Mouse (Mus musculus): ENCODE data around the gene Snx18.

DNA sequence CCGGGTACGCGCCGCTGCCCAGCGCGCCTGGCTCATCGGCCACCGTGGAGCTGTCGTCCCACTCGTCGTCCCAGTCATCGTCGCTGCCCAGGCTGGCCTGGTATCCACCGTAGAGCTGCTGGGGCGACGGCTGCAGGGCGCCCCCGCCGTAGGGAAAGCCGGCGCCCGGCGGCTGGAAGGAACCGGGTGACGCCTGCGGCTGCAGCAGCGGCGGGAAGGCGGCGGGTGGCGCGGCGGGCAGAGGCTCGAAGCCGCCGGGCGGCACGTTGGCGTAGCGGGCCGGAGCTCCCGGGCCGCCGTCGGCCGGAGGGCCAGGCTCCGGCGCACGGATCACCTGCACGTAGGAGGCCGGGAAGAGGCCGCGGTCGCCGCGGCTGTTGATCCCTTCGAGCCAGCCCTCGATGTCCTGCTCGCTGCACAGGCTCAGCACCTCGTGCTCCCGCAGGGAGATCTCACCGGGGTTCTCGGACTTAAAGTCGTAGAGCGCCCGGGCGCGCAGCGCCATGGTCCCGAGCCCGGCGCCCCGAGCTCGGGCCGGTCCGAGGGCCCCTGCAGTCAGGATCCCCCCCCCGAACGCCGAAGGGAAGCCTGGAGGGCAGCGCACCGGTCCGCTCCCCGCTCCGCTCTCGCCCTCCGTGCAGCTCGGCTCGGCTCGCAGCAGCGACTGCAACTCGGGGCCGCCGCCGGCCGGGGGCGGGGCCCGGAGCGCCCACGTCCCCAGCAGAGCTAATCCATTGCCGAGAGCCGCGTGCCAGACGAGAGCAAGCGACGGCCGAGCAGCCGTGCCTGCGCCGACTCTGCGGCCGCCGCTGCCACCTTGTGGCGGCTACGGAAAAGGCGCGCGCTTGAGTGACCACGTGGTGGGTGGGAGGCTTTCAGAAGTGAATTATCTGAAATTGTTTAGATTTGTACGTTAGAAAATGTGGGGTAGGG is at the start of gene Snx18:
- TF ChIP-seq CTCF (IDR thresholded peaks at IDR 0.05; ENCODE audit: control insufficient read depth, insufficient read depth, insufficient read length) = peak; percentile 98
- TF ChIP-seq MYOD1 (IDR thresholded peaks at IDR 0.05; ENCODE audit: control insufficient read depth, insufficient read length, low read depth) = no peak
- peak; percentile 88 for TF ChIP-seq USF1 (IDR thresholded peaks at IDR 0.05; ENCODE audit: low read depth)
- TF ChIP-seq CEBPB (IDR thresholded peaks at IDR 0.05; ENCODE audit: low read depth) = no peak
